Mouse (Mus musculus) CH12.LX (cell line): Measurements from ENCODE around the gene Cpne5. TPM values are rescaled to one million over a fixed set of nuclear protein-coding genes. Genes with fewer than 3 reads are reported as not detected.

ENCODE experiments used
- DNase-seq: peaks from one replicate; pipeline ENCODE4 v3.0.0-alpha.2; 2013; ENCODE audit errors: extremely low read depth
- H3K27ac ChIP-seq: 2 replicates; pipeline ENCODE4 v1.5.1; 2012; ENCODE audit warnings: low read depth, mild to moderate bottlenecking, control low read depth, moderate library complexity; ENCODE audit not compliant: insufficient read depth
- H3K27me3 ChIP-seq: replicated peaks from 2 replicates; pipeline ENCODE3; 2012; ENCODE audit warnings: inconsistent platforms
- H3K36me3 ChIP-seq, 2 experiments: replicated peaks in 1 of 2; 2 replicates each; pipeline versions ENCODE3 to v1.6.1; 2012; ENCODE audit warnings: inconsistent platforms in 1 of 2, low read length in 1 of 2, mild to moderate bottlenecking in 1 of 2, mixed read lengths in 1 of 2, moderate library complexity in 1 of 2; ENCODE audit not compliant: control insufficient read depth in 1 of 2, insufficient read depth in 1 of 2
- H3K4me1 ChIP-seq, 2 experiments: 2 replicates each; pipeline ENCODE4 v1.6.1; 2012; ENCODE audit warnings: inconsistent platforms in 1 of 2, moderate library complexity in 1 of 2; ENCODE audit not compliant: insufficient read depth in 2 of 2, control insufficient read depth in 1 of 2
- H3K4me2 ChIP-seq: 2 replicates; pipeline ENCODE4 v1.6.1; 2012; ENCODE audit warnings: low read depth, mild to moderate bottlenecking, control low read depth; ENCODE audit not compliant: poor library complexity, insufficient read depth, severe bottlenecking
- H3K4me3 ChIP-seq, 3 experiments: fragments of 150-350 bp in 1 of 3; sonication (generic) in 1 of 3; replicated peaks in 1 of 3; 2 replicates each; pipeline versions ENCODE3 to v1.5.1; 2011 to 2012; ENCODE audit warnings: low read depth in 2 of 3, low read length in 2 of 3, mild to moderate bottlenecking in 2 of 3, moderate library complexity in 2 of 3, control low read depth in 1 of 3, improper control_type of control experiment in 1 of 3, inconsistent platforms in 1 of 3, mixed read lengths in 1 of 3; ENCODE audit not compliant: poor library complexity in 1 of 3
- H3K79me2 ChIP-seq: replicated peaks from 2 replicates; pipeline ENCODE4 v1.6.1; 2012; ENCODE audit warnings: mild to moderate bottlenecking, moderate library complexity; ENCODE audit not compliant: control insufficient read depth, poor library complexity, insufficient read depth, severe bottlenecking; ENCODE audit errors: extremely low read depth
- H3K9ac ChIP-seq: 2 replicates; pipeline ENCODE4 v1.6.1; 2012; ENCODE audit warnings: low read depth, mild to moderate bottlenecking, control low read depth, moderate library complexity; ENCODE audit not compliant: insufficient read depth
- H3K9me3 ChIP-seq: replicated peaks from 2 replicates; pipeline ENCODE3; 2012; ENCODE audit warnings: low read length, inconsistent platforms, mixed read lengths
- BHLHE40 ChIP-seq: IDR thresholded peaks from 2 replicates; pipeline ENCODE4 v1.6.1; 2011; ENCODE audit warnings: mild to moderate bottlenecking, low read depth, low read length, improper control_type of control experiment
- CTCF ChIP-seq, 2 experiments: IDR thresholded peaks in 1 of 2; conservative IDR thresholded peaks in 1 of 2; 2 replicates each; pipeline ENCODE4 v1.5.1; 2011 to 2012; ENCODE audit warnings: low read depth in 2 of 2, low read length in 2 of 2, improper control_type of control experiment in 1 of 2, inconsistent platforms in 1 of 2, mild to moderate bottlenecking in 1 of 2, moderate library complexity in 1 of 2
- E2F4 ChIP-seq: IDR thresholded peaks from 2 replicates; pipeline ENCODE4 v1.6.1; 2011; ENCODE audit warnings: low read depth, low read length, improper control_type of control experiment; ENCODE audit not compliant: insufficient replicate concordance
- IRF4 ChIP-seq: IDR thresholded peaks from 2 replicates; pipeline ENCODE4 v1.6.1; 2014; ENCODE audit warnings: low read depth, mild to moderate bottlenecking, inconsistent platforms, low read length, improper control_type of control experiment
- MAX ChIP-seq: IDR thresholded peaks from 2 replicates; pipeline ENCODE4 v1.6.1; 2011; ENCODE audit warnings: low read length, improper control_type of control experiment
- MXI1 ChIP-seq: IDR thresholded peaks from 2 replicates; pipeline ENCODE4 v1.6.1; 2011; ENCODE audit warnings: mild to moderate bottlenecking, low read depth, low read length, improper control_type of control experiment
- MYC ChIP-seq: IDR thresholded peaks from 2 replicates; pipeline ENCODE4 v1.6.1; 2011; ENCODE audit warnings: low read depth, mild to moderate bottlenecking, improper control_type of control experiment, low read length
- PAX5 ChIP-seq: IDR thresholded peaks from 2 replicates; pipeline ENCODE4 v1.6.1; 2012; ENCODE audit warnings: low read length, inconsistent platforms, mixed read lengths
- POLR2AphosphoS2 ChIP-seq: IDR thresholded peaks from 2 replicates; pipeline ENCODE4 v1.6.1; 2011; ENCODE audit warnings: low read depth, low read length, improper control_type of control experiment
- RAD21 ChIP-seq: IDR thresholded peaks from 2 replicates; pipeline ENCODE4 v1.6.1; 2011; ENCODE audit warnings: low read depth, mild to moderate bottlenecking, low read length, improper control_type of control experiment, moderate library complexity
- RCOR1 ChIP-seq: conservative IDR thresholded peaks from 2 replicates; pipeline ENCODE4 v1.6.1; 2012; ENCODE audit warnings: low read depth, mild to moderate bottlenecking, inconsistent platforms, low read length, improper control_type of control experiment
- SIN3A ChIP-seq: IDR thresholded peaks from 2 replicates; pipeline ENCODE4 v1.6.1; 2012; ENCODE audit warnings: low read length, improper control_type of control experiment, inconsistent platforms
- SMC3 ChIP-seq: IDR thresholded peaks from 2 replicates; pipeline ENCODE4 v1.6.1; 2011; ENCODE audit warnings: low read depth, low read length, improper control_type of control experiment
- TCF12 ChIP-seq: IDR thresholded peaks from 2 replicates; pipeline ENCODE4 v1.6.1; 2014; ENCODE audit warnings: low read depth, mild to moderate bottlenecking, inconsistent platforms, low read length, improper control_type of control experiment
- UBTF ChIP-seq: IDR thresholded peaks from 2 replicates; pipeline ENCODE4 v1.6.1; 2012; ENCODE audit warnings: low read depth, mild to moderate bottlenecking, inconsistent platforms, low read length, improper control_type of control experiment, moderate library complexity
- dilution Hi-C: fragments of 300-500 bp; cut with MboI; formaldehyde crosslinking; loops from 2 replicates; pipeline ENCODE4 v1.14.3; 2020; ENCODE audit warnings: low sequenced_read_pairs; ENCODE audit not compliant: extremely low pct_unique_long_range_greater_than_20kb, extremely low pct_ligation_motif_present
- in situ Hi-C: fragments of 300-500 bp; cut with MboI; formaldehyde crosslinking; loops from 3 replicates; pipeline ENCODE4 v1.14.3; 2019; ENCODE audit warnings: low sequenced_read_pairs, low pct_ligation_motif_present, low pct_unique_long_range_greater_than_20kb, mixed read lengths
- polyA plus RNA-seq: library from polyadenylated mRNA; unstranded; fragments of >175 nt; gene quantifications from 2 replicates; pipeline ENCODE4 v1.2.1, GENCODE M21; 2012; ENCODE audit warnings: low read depth; ENCODE audit not compliant: insufficient read length
- total RNA-seq, 2 experiments: library from RNA; depleted of rRNA; stranded (reverse); fragments of 300-350 nt in 1 of 2; fragments of >200 nt in 1 of 2; gene quantifications; 2 replicates each; pipeline ENCODE4 v1.2.3; 2012 to 2014

Cpne5 gene
- total and polyA plus RNA-seq, 3 experiments, result 0.68 to 1.9 (median 1.3) TPM

GRCm38 (mm10) chr17:29260501-29260900 lies 22.5 kb upstream of the Cpne5 start:
- dilution Hi-C loops (no loop called here), in situ Hi-C loops (loop anchor here (5.0 kb wide), 2 partner anchors 107 to 252 kb away; no protein-coding TSS in a partner anchor)
- Histone ChIP-seq H3K27me3 (no peaks in the 10 kb centered on the region), H3K79me2 (peaks cover 64% of the 10 kb centered on the region), H3K4me2 (peak overlapping the region; percentile 64), H3K9ac (no peak overlapping the region), H3K27ac (peak overlapping the region; percentile 54), H3K36me3 (peaks cover 38 to 52% of the 10 kb centered on the region in 2 experiments), H3K4me3 (peak overlapping the region in 2 of 3 experiments; percentile 2 to 58), H3K4me1 (peaks cover 13 to 56% of the 10 kb centered on the region in 2 experiments), H3K9me3 (no peaks in the 10 kb centered on the region)
- DNase-seq, result no peak
- TF ChIP-seq E2F4 (no peak), MAX (no peak), IRF4 (no peak), CTCF (conservative IDR thresholded peaks at IDR 0.05 in 1 of 2, IDR thresholded peaks at IDR 0.05 in 1 of 2; ENCODE audit: low read depth in 2 of 2, low read length in 2 of 2) (no peak), BHLHE40 (peak; percentile 20; the same call in 1 of the 2 replicates), RCOR1 (no peak), PAX5 (no peak), TCF12 (no peak)

GRCm38 (mm10) chr17:29259489-29259888 lies 21.5 kb upstream of the Cpne5 start:
- Histone ChIP-seq H3K79me2 (peaks cover 65% of the 10 kb centered on the region), H3K4me2 (no peak overlapping the region), H3K9ac (peak overlapping the region; percentile 9; the same call in 1 of the 2 replicates), H3K4me3 (no peak overlapping the region), H3K27me3 (no peaks in the 10 kb centered on the region), H3K27ac (no peak overlapping the region), H3K4me1 (peaks cover 14 to 58% of the 10 kb centered on the region in 2 experiments), H3K9me3 (no peaks in the 10 kb centered on the region), H3K36me3 (peaks cover 39 to 55% of the 10 kb centered on the region in 2 experiments)
- peak; percentile 89 for DNase-seq
- dilution Hi-C loops (no loop called here), in situ Hi-C loops (no loop called here)
- no peak for TF ChIP-seq UBTF
- no peak for TF ChIP-seq POLR2AphosphoS2
- no peak for TF ChIP-seq PAX5
- TF ChIP-seq SIN3A, result peak; percentile 55
- TF ChIP-seq MXI1, result peak; percentile 78
- peak; percentile 41 for TF ChIP-seq RAD21
- TF ChIP-seq SMC3, result peak; percentile 62
- TF ChIP-seq MYC, result peak; percentile 83
- TF ChIP-seq CTCF (conservative IDR thresholded peaks at IDR 0.05 in 1 of 2, IDR thresholded peaks at IDR 0.05 in 1 of 2; ENCODE audit: low read depth in 2 of 2, low read length in 2 of 2), result peak; percentile 30 to 75; a peak in 3 of 4 replicates
- peak; percentile 72; the same call in 1 of the 2 replicates for TF ChIP-seq MAX
